ENCODE assay signal across 27 mouse cellular contexts in genomic region chr7:67554863-67555262, GRCm38 (mm10).
DNase-seq lines count a peak whose midpoint lies in the region; ATAC-seq lines count a peak whose summit lies in the region.
"Had no signal": no experiment of that assay in that cellular context is flagged by ENCODE, and none has a peak within 500 bp of the region (broad histone marks: within the 10 kb centered on the region; RNA-seq: fewer than 3 reads in every experiment).

No protein-coding gene starts in this region.

- ATAC-seq in heart, embryonic 13.5 days (ENCODE audit: extremely low read depth, insufficient number of reproducible peaks, low FRiP score, low TSS enrichment) = no peak
- peak; percentile 86 for ATAC-seq in heart, embryonic 16.5 days (replicated peaks; ENCODE audit: extremely low read depth, insufficient read depth, low FRiP score)
- ATAC-seq: forebrain, embryonic 13.5 days; forebrain, embryonic 16.5 days; hindbrain, embryonic 16.5 days; intestine, embryonic 15.5 days; Patski had no signal

- H3K9me3 ChIP-seq in heart, embryonic 10.5 days = no peaks in the 10 kb centered on the region
- no peaks in the 10 kb centered on the region for H3K9me3 ChIP-seq in heart, embryonic 13.5 days
- no peaks in the 10 kb centered on the region for H3K9me3 ChIP-seq in heart, embryonic 16.5 days (replicated peaks; ENCODE audit: control insufficient read depth, low read length)
- H3K9me3 ChIP-seq: forebrain, embryonic 10.5 days; forebrain, embryonic 13.5 days; G1E; hindbrain, embryonic 10.5 days; hindbrain, embryonic 13.5 days; intestine, embryonic 15.5 days; kidney, embryonic 15.5 days had no signal

- H3K4me3 ChIP-seq in heart, embryonic 10.5 days = no peak overlapping the region
- no peak overlapping the region for H3K4me3 ChIP-seq in heart, embryonic 13.5 days
- H3K4me3 ChIP-seq in heart, embryonic 16.5 days (ENCODE audit: low read length) = no peak overlapping the region
- H3K4me3 ChIP-seq: forebrain, embryonic 10.5 days; forebrain, embryonic 13.5 days; gastrocnemius, adult 2 months; hindbrain, embryonic 10.5 days; hindbrain, embryonic 13.5 days; intestine, embryonic 15.5 days; kidney, embryonic 15.5 days had no signal

- DNase-seq in heart, embryonic 10.5 days (ENCODE audit: low spot score) = no peak
- DNase-seq in heart, postnatal 10 days = no peak
- DNase-seq in heart, adult 8-10 months (ENCODE audit: low spot score) = no peak
- DNase-seq in right cerebral cortex, adult 18-20 months = no peak
- DNase-seq: adrenal gland, postnatal 10 days; adrenal gland, postnatal 36 days; B cell, adult 2 months; cerebellum, adult 18-20 months; cerebellum, adult 9-10 months; cerebellum, postnatal 14 days; gastrocnemius, adult 2 months; gastrocnemius, postnatal 14 days; kidney, adult 11 months; kidney, adult 8-10 months had no signal

- H3K4me2 ChIP-seq in heart, embryonic 13.5 days = no peak overlapping the region
- no peak overlapping the region for H3K4me2 ChIP-seq in heart, embryonic 16.5 days (ENCODE audit: low read depth, low read length)
- H3K4me2 ChIP-seq: forebrain, embryonic 13.5 days; hindbrain, embryonic 13.5 days; intestine, embryonic 15.5 days; kidney, embryonic 15.5 days had no signal

- no peak overlapping the region for H3K9ac ChIP-seq in heart, embryonic 13.5 days
- no peak overlapping the region for H3K9ac ChIP-seq in heart, embryonic 16.5 days (ENCODE audit: low read length)
- H3K9ac ChIP-seq: forebrain, embryonic 13.5 days; hindbrain, embryonic 13.5 days; intestine, embryonic 15.5 days; kidney, embryonic 15.5 days had no signal

- intact Hi-C loops in heart, postnatal 10 days (cut with DNase I) = no loop called here

- H3K27me3 ChIP-seq in heart, embryonic 10.5 days (ENCODE audit: insufficient read depth, poor library complexity, severe bottlenecking) = no peaks in the 10 kb centered on the region
- H3K27me3 ChIP-seq in heart, embryonic 13.5 days (replicated peaks) = no peaks in the 10 kb centered on the region
- no peaks in the 10 kb centered on the region for H3K27me3 ChIP-seq in heart, embryonic 16.5 days (ENCODE audit: control insufficient read depth, insufficient read depth, low read length)
- H3K27me3 ChIP-seq: CH12.LX; forebrain, embryonic 13.5 days; hindbrain, embryonic 13.5 days; intestine, embryonic 15.5 days; kidney, embryonic 15.5 days; Patski had no signal

- WGBS in heart, embryonic 10.5 days = 51% methylated on average over 2 of the region's 2 CpGs
- WGBS in heart, embryonic 13.5 days = 38% methylated on average over 2 of the region's 2 CpGs
- WGBS in heart, embryonic 16.5 days = 37% methylated on average over 2 of the region's 2 CpGs

- peaks cover 24% of the 10 kb centered on the region for H3K4me1 ChIP-seq in heart, embryonic 10.5 days
- H3K4me1 ChIP-seq in heart, embryonic 13.5 days = peaks cover 48% of the 10 kb centered on the region
- H3K4me1 ChIP-seq in heart, embryonic 16.5 days (ENCODE audit: control insufficient read depth, insufficient read depth, low read length) = peaks cover 29% of the 10 kb centered on the region
- H3K4me1 ChIP-seq: forebrain, embryonic 10.5 days; forebrain, embryonic 13.5 days; hindbrain, embryonic 13.5 days; intestine, embryonic 15.5 days; kidney, embryonic 15.5 days had no signal

- no peaks in the 10 kb centered on the region for H3K36me3 ChIP-seq in heart, embryonic 10.5 days
- H3K36me3 ChIP-seq in heart, embryonic 13.5 days = no peaks in the 10 kb centered on the region
- H3K36me3 ChIP-seq in heart, embryonic 16.5 days (ENCODE audit: control insufficient read depth, insufficient read depth) = no peaks in the 10 kb centered on the region
- H3K36me3 ChIP-seq: forebrain, embryonic 10.5 days; hindbrain, embryonic 10.5 days; hindbrain, embryonic 13.5 days; intestine, embryonic 15.5 days; kidney, embryonic 15.5 days had no signal

- peak overlapping the region; percentile 24; the same call in 1 of the 2 replicates for H3K27ac ChIP-seq in heart, embryonic 10.5 days
- peak overlapping the region; percentile 85 for H3K27ac ChIP-seq in heart, embryonic 13.5 days (replicated peaks)
- H3K27ac ChIP-seq in heart, embryonic 16.5 days (ENCODE audit: low read length) = peak overlapping the region; percentile 84
- H3K27ac ChIP-seq: forebrain, embryonic 10.5 days; forebrain, embryonic 13.5 days; gastrocnemius, adult 2 months; hindbrain, embryonic 10.5 days; hindbrain, embryonic 13.5 days; intestine, embryonic 15.5 days; kidney, embryonic 15.5 days had no signal

Comparison
In these comparisons a context has a peak if more than half of its experiments do, and no peak if none do; other contexts are left out.
1. H3K27ac ChIP-seq: peak in every context shown above with its lines; median percentile 85 in heart, embryonic 13.5 days; 84 in heart, embryonic 16.5 days; 24 in heart, embryonic 10.5 days.